Mouse (Mus musculus): ENCODE results near the gene Dpt.

DNA sequence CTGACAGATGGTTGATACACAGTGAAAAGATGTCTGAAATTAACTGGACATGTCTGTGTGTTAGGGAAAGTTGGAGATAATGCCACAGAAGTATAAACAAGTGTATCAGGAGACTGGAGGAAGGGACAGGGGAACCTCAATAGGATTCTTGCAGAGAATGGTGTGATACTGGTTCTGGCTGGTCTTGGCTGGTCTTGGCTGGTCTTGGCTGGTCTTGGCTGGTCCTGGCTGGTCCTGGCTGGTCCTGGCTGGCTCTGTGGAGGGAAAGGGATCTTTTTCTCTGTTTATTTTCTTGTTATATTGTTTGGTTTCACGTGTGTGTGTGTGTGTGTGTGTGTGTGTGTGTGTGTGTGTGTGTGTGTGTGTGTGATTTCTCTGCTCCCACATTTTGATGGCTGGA is 33.4 kb downstream of the Dpt start:
- TF ChIP-seq CTCF (conservative IDR thresholded peaks at IDR 0.05; ENCODE audit: low read length) (no peak), POU5F1 (IDR thresholded peaks at IDR 0.05; ENCODE audit: borderline replicate concordance, low read length) (no peak), NANOG (IDR thresholded peaks at IDR 0.05; ENCODE audit: borderline replicate concordance, low read length) (no peak)

Data from E14TG2a.4 (cell line).